Mouse (Mus musculus) embryonic facial prominence, embryonic 12.5 days (tissue): ENCODE measurements around the gene Car2. TPM values are rescaled to one million over a fixed set of nuclear protein-coding genes. Genes with fewer than 3 reads are reported as not detected.

Source experiments
- polyA plus RNA-seq: library from polyadenylated mRNA; unstranded; fragments of >200 nt; fragmentation: Nextera tagmentation; extraction: Ambion mirVana; gene quantifications from 2 replicates; pipeline ENCODE4 v1.2.1, GENCODE M21; 2016

Car2 gene
- polyA plus RNA-seq, 1 experiment from 2014 or later, result 51.5 TPM

Other genes starting within 250 kb of the Car2 start
- 4.9 TPM in 2 replicates for gene Car13, start 244.5 kb upstream of the Car2 start, polyA plus RNA-seq
- gene Car1, start 77.9 kb upstream of the Car2 start, polyA plus RNA-seq, result 0.54 TPM in 1 of 2 replicates, not detected in the other
- 4.6 and 4.7 TPM in 2 replicates for gene Car3, start 22.8 kb upstream of the Car2 start, polyA plus RNA-seq